Mouse (Mus musculus) intestine, postnatal 0 days (tissue): Measurements from ENCODE around the gene Rpe65. TPM values are rescaled to one million over a fixed set of nuclear protein-coding genes. Genes with fewer than 3 reads are reported as not detected.

Source experiments
- ATAC-seq: fragments of 200-750 bp; cut with Nextera tagmentation; 2 replicates; pipeline ENCODE4 v1.8.0; 2017; ENCODE audit warnings: mild to moderate bottlenecking, moderate TSS enrichment, moderate library complexity
- H3K27ac ChIP-seq: fragments of 300-500 bp; sonication (generic); 2 replicates; pipeline ENCODE4 v1.5.1; 2014; ENCODE audit warnings: mild to moderate bottlenecking, low read depth, low read length, moderate library complexity
- H3K27me3 ChIP-seq: fragments of 300-500 bp; sonication (generic); replicated peaks from 2 replicates; pipeline ENCODE4 v1.6.1; 2014; ENCODE audit warnings: low read length, mixed read lengths; ENCODE audit not compliant: control insufficient read depth, insufficient read depth
- H3K36me3 ChIP-seq: fragments of 300-500 bp; sonication (generic); 2 replicates; pipeline ENCODE4 v1.6.1; 2014; ENCODE audit warnings: mild to moderate bottlenecking, moderate library complexity; ENCODE audit not compliant: control insufficient read depth, insufficient read depth
- H3K4me1 ChIP-seq: fragments of 300-500 bp; sonication (generic); replicated peaks from 2 replicates; pipeline ENCODE4 v1.6.1; 2014; ENCODE audit warnings: antibody characterized with exemption, low read length, mixed read lengths; ENCODE audit not compliant: control insufficient read depth, insufficient read depth
- H3K4me2 ChIP-seq: fragments of 300-500 bp; sonication (generic); replicated peaks from 2 replicates; pipeline ENCODE4 v1.6.1; 2014; ENCODE audit warnings: low read depth, mild to moderate bottlenecking, moderate library complexity
- H3K4me3 ChIP-seq: fragments of 300-500 bp; sonication (generic); 2 replicates; pipeline ENCODE4 v1.5.1; 2014; ENCODE audit warnings: low read depth, low read length
- H3K9ac ChIP-seq: fragments of 300-500 bp; sonication (generic); 2 replicates; pipeline ENCODE4 v1.6.1; 2014; ENCODE audit warnings: mild to moderate bottlenecking, low read depth, low read length
- H3K9me3 ChIP-seq: fragments of 300-500 bp; sonication (generic); 2 replicates; pipeline ENCODE4 v1.6.1; 2016; ENCODE audit warnings: mixed run types; ENCODE audit not compliant: control insufficient read depth
- CTCF ChIP-seq: sonication (generic); IDR thresholded peaks from 2 replicates; pipeline ENCODE4 v1.5.1; 2016; ENCODE audit warnings: low read depth, mild to moderate bottlenecking, control low read depth, antibody characterized with exemption, moderate library complexity
- WGBS: fragments of 180-500 bp; shearing (Covaris S2); extraction: QIAGEN DNeasy Blood & Tissue Kit; methylation state at CpG from one replicate; pipeline ENCODE4 v1.1.7; 2014; 5-methylcytosine and 5-hydroxymethylcytosine counted together
- polyA plus RNA-seq: library from polyadenylated mRNA; unstranded; fragments of >200 nt; fragmentation: Nextera tagmentation; extraction: Ambion mirVana; gene quantifications from 2 replicates; pipeline ENCODE4 v1.2.1, GENCODE M21; 2015

The Rpe65 gene
- not detected in 2 replicates for polyA plus RNA-seq

DNA sequence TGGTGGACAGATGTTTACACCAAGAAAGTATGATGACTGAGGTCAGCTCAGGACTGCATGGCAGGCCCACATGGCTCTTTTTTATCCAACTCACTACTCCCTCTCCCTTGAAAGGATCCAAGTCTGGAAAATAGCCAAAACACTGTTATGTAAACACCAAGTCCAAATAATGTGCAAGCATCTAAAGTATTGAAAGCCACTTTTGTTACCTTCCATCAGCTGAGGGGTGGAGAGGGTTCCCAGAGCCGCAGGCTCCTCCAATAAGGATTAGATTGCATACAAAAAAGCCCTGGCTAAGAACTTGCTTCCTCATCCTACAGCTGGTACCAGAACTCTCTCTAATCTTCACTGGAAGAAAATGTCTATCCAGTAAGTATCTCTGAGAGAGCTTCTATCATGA lies at the start of gene Rpe65:
TSS of gene Rpe65 (plus strand) at position 301 of the 400 bp plus-strand sequence.
- WGBS: 69% methylated on average over 1 of the region's 1 CpGs
- H3K27ac ChIP-seq: no peak within 1 kb of the TSS
- no peak within 1 kb of the TSS for H3K4me3 ChIP-seq
- H3K4me1 ChIP-seq: no peaks in the 10 kb centered on the region
- no peak within 1 kb of the TSS for H3K9ac ChIP-seq
- no peak for ATAC-seq
- no peaks in the 10 kb centered on the region for H3K36me3 ChIP-seq
- no peak within 1 kb of the TSS for H3K4me2 ChIP-seq
- TF ChIP-seq CTCF: no peak
- no peaks in the 10 kb centered on the region for H3K9me3 ChIP-seq
- no peaks in the 10 kb centered on the region for H3K27me3 ChIP-seq

DNA sequence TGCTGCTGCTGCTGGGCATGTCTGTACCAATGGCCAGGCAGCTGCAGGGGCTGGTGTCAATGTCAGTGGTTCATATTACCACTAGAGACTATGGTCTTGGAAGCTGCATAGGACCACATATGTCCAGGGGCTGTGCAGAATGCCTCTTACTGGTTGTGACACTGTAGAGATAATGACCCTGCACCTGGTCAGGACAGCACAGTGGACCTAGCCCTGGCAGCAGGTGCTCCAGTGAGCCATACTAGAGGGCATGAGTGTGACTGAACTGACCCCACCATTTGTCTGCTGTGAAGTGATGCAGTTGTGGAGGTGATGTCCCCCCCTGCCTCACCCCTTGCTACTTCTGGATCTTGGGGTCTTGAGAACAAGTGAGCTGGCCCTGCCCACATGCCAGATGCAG lies 48.8 kb upstream of the Rpe65 start:
- Histone ChIP-seq H3K27me3 (no peaks in the 10 kb centered on the region), H3K9me3 (no peaks in the 10 kb centered on the region), H3K9ac (no peak overlapping the region), H3K4me3 (no peak overlapping the region), H3K27ac (no peak overlapping the region), H3K36me3 (no peaks in the 10 kb centered on the region), H3K4me1 (no peaks in the 10 kb centered on the region), H3K4me2 (no peak overlapping the region)
- no peak for TF ChIP-seq CTCF
- ATAC-seq: no peak

DNA sequence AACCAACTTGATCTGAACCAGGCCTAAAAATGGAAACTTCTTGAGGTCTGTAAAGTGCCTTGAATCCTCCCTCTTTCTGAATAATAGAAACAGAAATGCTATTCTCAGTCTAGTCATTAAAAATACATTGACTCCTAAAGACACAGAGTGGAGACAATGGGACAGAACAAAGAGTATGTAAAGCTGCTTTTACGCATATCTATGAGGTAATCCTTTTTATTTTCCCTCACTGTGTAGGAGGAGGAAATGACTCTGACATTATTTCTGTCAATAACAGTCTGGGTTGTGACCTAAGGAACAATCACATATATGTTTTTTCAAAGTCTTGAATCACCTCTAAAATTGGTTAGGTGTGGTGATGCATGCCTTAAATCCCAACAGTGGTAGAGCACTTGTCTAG lies 16.0 kb downstream of the Rpe65 start:
- no peak for TF ChIP-seq CTCF
- no peaks in the 10 kb centered on the region for H3K9me3 ChIP-seq
- WGBS: 83% methylated on average over 1 of the region's 1 CpGs

DNA sequence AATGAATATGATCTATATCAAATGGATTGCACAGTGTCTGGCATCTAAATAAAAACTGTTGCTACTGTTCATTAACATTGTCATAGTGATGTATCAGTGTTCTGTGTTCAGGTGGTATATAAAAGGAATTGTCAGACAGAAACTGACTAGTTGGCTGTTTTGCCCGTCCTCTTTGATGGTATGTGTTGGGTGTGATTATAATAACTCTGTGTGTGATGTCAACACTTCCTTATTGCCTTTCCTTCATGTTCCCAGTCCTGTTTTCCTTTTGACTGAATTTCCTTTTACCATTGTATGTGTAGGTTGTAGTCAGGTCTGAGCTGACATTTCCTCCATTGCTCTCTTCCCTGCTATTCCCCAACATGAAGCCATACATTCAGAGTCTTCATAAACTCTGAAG lies 22.1 kb downstream of the Rpe65 start:
- Histone ChIP-seq H3K9me3 (no peaks in the 10 kb centered on the region), H3K36me3 (no peaks in the 10 kb centered on the region), H3K4me2 (no peak overlapping the region), H3K4me3 (no peak overlapping the region), H3K27ac (no peak overlapping the region), H3K9ac (no peak overlapping the region), H3K4me1 (no peaks in the 10 kb centered on the region), H3K27me3 (no peaks in the 10 kb centered on the region)
- WGBS: 16% methylated on average over 1 of the region's 1 CpGs
- peak; percentile 33 for ATAC-seq
- TF ChIP-seq CTCF: no peak

More for the DNA sequence above, 16.0 kb downstream of the Rpe65 start:
- no peaks in the 10 kb centered on the region for H3K27me3 ChIP-seq
- no peak overlapping the region for H3K4me2 ChIP-seq
- H3K9ac ChIP-seq: no peak overlapping the region
- no peaks in the 10 kb centered on the region for H3K36me3 ChIP-seq
- no peak overlapping the region for H3K27ac ChIP-seq
- no peak for ATAC-seq
- no peak overlapping the region for H3K4me3 ChIP-seq
- no peaks in the 10 kb centered on the region for H3K4me1 ChIP-seq

DNA sequence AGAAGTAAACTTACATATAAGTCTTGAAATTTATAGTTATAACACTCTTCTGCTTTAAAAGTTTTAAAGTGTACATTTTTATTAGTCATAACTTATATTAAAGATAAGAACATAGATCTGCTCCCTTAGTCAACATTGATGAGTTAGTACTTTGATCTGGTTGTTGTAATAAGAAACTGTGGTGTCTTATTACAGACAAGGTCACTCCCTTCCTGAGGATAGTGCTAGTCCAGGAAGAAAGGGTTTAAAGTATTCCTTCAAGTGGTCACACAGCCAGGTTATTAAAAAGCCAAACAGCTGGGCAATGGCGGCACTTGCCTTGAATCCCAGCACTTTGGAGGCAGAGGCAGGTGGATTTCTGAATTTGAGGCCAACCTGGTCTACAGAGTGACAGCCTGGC lies 25.0 kb downstream of the Rpe65 start:
- no peak overlapping the region for H3K4me2 ChIP-seq
- H3K27ac ChIP-seq: no peak overlapping the region
- no peaks in the 10 kb centered on the region for H3K36me3 ChIP-seq
- no peaks in the 10 kb centered on the region for H3K27me3 ChIP-seq
- ATAC-seq: peak; percentile 28; the same call in 1 of the 2 replicates
- no peak overlapping the region for H3K9ac ChIP-seq
- no peaks in the 10 kb centered on the region for H3K9me3 ChIP-seq
- no peak overlapping the region for H3K4me3 ChIP-seq
- WGBS: 61% methylated on average over 1 of the region's 1 CpGs
- TF ChIP-seq CTCF: no peak
- H3K4me1 ChIP-seq: no peaks in the 10 kb centered on the region

- no peak for ATAC-seq
- Histone ChIP-seq H3K9ac (no peak overlapping the region), H3K4me2 (no peak overlapping the region), H3K27ac (no peak overlapping the region), H3K36me3 (no peaks in the 10 kb centered on the region), H3K27me3 (no peaks in the 10 kb centered on the region), H3K4me1 (no peaks in the 10 kb centered on the region), H3K9me3 (no peaks in the 10 kb centered on the region), H3K4me3 (no peak overlapping the region)
- TF ChIP-seq CTCF: no peak
- 80% methylated on average over 1 of the region's 1 CpGs for WGBS
Measured at GRCm38 (mm10) chr3:159660741-159661140, 61.8 kb downstream of the Rpe65 start.

DNA sequence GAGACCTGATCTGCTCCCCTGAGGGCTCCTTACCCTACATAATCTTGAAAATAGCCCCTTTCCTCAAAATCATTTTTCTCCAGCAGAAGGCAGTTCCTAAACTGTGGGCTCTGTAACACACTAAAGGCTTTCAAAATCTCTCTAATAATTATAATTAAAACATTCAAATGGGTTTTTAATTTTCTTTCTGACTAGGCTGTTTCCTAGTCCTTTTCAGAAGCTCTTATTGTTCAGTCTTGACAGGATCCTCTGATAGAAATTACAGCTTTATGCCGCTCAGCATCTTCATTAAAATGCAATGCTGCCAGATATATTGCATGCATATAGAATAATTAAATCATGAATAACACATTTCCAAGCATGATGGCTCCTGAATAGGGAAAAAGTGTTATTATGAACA lies 64.4 kb downstream of the Rpe65 start:
- no peak for TF ChIP-seq CTCF
- WGBS: 95% methylated on average over 1 of the region's 1 CpGs

More for the DNA sequence above, 64.4 kb downstream of the Rpe65 start:
- Histone ChIP-seq H3K36me3 (no peaks in the 10 kb centered on the region), H3K27me3 (no peaks in the 10 kb centered on the region), H3K9ac (no peak overlapping the region), H3K4me2 (no peak overlapping the region), H3K27ac (no peak overlapping the region), H3K4me3 (no peak overlapping the region), H3K9me3 (no peaks in the 10 kb centered on the region), H3K4me1 (no peaks in the 10 kb centered on the region)
- no peak for ATAC-seq

Other genes starting within 250 kb of the Rpe65 start
- 6.0 and 7.1 TPM in 2 replicates for gene Depdc1a, start 103.7 kb upstream of the Rpe65 start, polyA plus RNA-seq
- gene Wls, start 240.5 kb downstream of the Rpe65 start, polyA plus RNA-seq: 30.3 and 30.5 TPM in 2 replicates